Mouse (Mus musculus) liver, embryonic 14.5 days (tissue): ENCODE results near the gene Ttc34.

ENCODE experiments used
- CTCF ChIP-seq: IDR thresholded peaks from 2 replicates; pipeline ENCODE4 v1.5.1; 2016; ENCODE audit warnings: antibody characterized with exemption, low read depth, control low read depth
- EP300 ChIP-seq: IDR thresholded peaks from 2 replicates; pipeline ENCODE4 v1.6.1; 2016; ENCODE audit warnings: antibody characterized with exemption, low read depth

DNA sequence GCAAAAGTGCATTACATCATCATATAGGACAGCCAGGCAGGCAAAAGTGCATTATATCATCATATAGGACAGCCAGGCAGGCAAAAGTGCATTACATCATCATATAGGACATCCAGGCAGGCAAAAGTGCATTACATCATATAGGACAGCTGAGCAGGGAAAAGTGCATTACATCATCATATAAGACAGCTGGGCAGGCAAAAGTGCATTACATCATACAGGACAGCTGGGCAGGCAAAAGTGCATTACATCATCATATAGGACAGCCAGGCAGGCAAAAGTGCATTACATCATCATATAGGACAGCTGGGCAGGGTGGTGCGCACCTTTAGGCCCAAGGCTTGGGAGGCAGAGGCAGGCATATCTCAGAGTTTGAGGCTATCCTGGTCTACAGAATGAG lies 15.4 kb downstream of the Ttc34 start:
- TF ChIP-seq CTCF (no peak), EP300 (no peak)
